ENCODE assay signal across 24 mouse cellular contexts in the genomic region with DNA sequence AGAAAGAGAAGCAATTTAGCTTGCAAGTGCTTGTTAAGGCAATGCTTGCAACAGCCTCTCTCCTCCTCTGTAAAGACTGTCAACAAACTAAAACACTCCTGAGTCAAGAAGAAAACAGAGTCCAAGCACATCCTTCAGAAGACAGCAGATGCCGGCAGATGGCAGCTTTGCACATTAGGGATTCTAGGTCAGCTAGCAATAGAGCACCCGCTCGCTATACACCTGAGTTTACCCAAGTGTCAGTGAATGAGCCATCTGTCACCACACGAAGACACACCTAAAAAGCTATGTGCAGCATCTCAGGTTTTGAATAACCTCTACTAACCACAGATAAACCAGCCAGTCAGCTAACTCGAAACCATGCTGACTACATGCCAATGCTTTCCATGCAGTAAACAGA. TPM values are rescaled to one million over a fixed set of nuclear protein-coding genes. Genes with fewer than 3 reads are reported as not detected.
DNase-seq lines count a peak whose midpoint lies in the region; ATAC-seq and TF ChIP-seq lines count a peak whose summit lies in the region.
"Had no signal": no experiment of that assay in that cellular context is flagged by ENCODE, and none has a peak within 500 bp of the region (broad histone marks: within the 10 kb centered on the region; RNA-seq: fewer than 3 reads in every experiment).

No protein-coding gene starts in this region.

- no peaks in the 10 kb centered on the region for H3K27me3 ChIP-seq in cerebellum, adult 2 months (ENCODE audit: control insufficient read depth, insufficient read depth, low read length)
- H3K27me3 ChIP-seq in liver, embryonic 12.5 days (replicated peaks) = no peaks in the 10 kb centered on the region
- H3K27me3 ChIP-seq: hindbrain, embryonic 15.5 days; limb, embryonic 12.5 days; liver, embryonic 13.5 days; lung, embryonic 15.5 days; neural tube, embryonic 12.5 days had no signal

- H3K9me3 ChIP-seq in liver, embryonic 12.5 days (replicated peaks) = no peaks in the 10 kb centered on the region
- H3K9me3 ChIP-seq: forebrain, embryonic 10.5 days; hindbrain, embryonic 15.5 days; limb, embryonic 12.5 days; liver, embryonic 13.5 days; lung, embryonic 15.5 days; midbrain, embryonic 10.5 days; neural tube, embryonic 12.5 days had no signal

- WGBS in cerebellum, adult 2 months = 8% methylated on average over 5 of the region's 5 CpGs
- 88% methylated on average over 5 of the region's 5 CpGs for WGBS in liver, embryonic 12.5 days (ENCODE audit: insufficient replicate concordance)

- H3K4me1 ChIP-seq in cerebellum, adult 2 months (ENCODE audit: control insufficient read depth, insufficient read depth, low read length) = peaks cover 18% of the 10 kb centered on the region
- H3K4me1 ChIP-seq in liver, embryonic 12.5 days = peaks cover 2% of the 10 kb centered on the region; the same call in 1 of the 2 replicates
- H3K4me1 ChIP-seq: hindbrain, embryonic 15.5 days; limb, embryonic 12.5 days; lung, embryonic 15.5 days; neural tube, embryonic 12.5 days had no signal

- intact Hi-C loops in left cerebral cortex, postnatal 25 days (cut with DNase I) = no loop called here
- intact Hi-C loops in left cerebral cortex, postnatal 4 days (cut with DNase I) = no loop called here

- H3K36me3 ChIP-seq in liver, embryonic 12.5 days = peaks cover 100% of the 10 kb centered on the region

- H3K4me3 ChIP-seq in cerebellum, adult 2 months (replicated peaks; ENCODE audit: insufficient read depth, low read depth, low read length) = no peak overlapping the region
- no peak overlapping the region for H3K4me3 ChIP-seq in liver, embryonic 12.5 days
- H3K4me3 ChIP-seq: forebrain, embryonic 10.5 days; hindbrain, embryonic 15.5 days; limb, embryonic 12.5 days; liver, embryonic 13.5 days; lung, embryonic 15.5 days; midbrain, embryonic 10.5 days; neural tube, embryonic 12.5 days had no signal

- TF ChIP-seq CTCF in cerebellum, adult 2 months (IDR thresholded peaks at IDR 0.05; ENCODE audit: borderline replicate concordance, insufficient read depth, low read depth, low read length) = peak; percentile 30; the same call in 1 of the 2 replicates

- H3K9ac ChIP-seq in liver, embryonic 12.5 days = no peak overlapping the region
- H3K9ac ChIP-seq: hindbrain, embryonic 15.5 days; limb, embryonic 12.5 days; liver, embryonic 13.5 days; lung, embryonic 15.5 days; neural tube, embryonic 12.5 days had no signal

- peak; percentile 81 for ATAC-seq in cerebellum, adult (ENCODE audit: insufficient number of reproducible peaks, low FRiP score, low TSS enrichment)
- no peak for ATAC-seq in liver, embryonic 12.5 days

- H3K4me2 ChIP-seq in liver, embryonic 12.5 days = no peak overlapping the region
- H3K4me2 ChIP-seq: hindbrain, embryonic 15.5 days; limb, embryonic 12.5 days; liver, embryonic 13.5 days; lung, embryonic 15.5 days; neural tube, embryonic 12.5 days had no signal

- 0 out of 2 replicates have a peak overlapping the region, but pooled peaks have one; percentile 0 for H3K27ac ChIP-seq in cerebellum, adult 2 months (ENCODE audit: insufficient read depth, low read length)
- H3K27ac ChIP-seq in liver, embryonic 12.5 days = no peak overlapping the region
- H3K27ac ChIP-seq: forebrain, embryonic 10.5 days; hindbrain, embryonic 15.5 days; kidney, postnatal 0 days; limb, embryonic 12.5 days; liver, embryonic 13.5 days; lung, embryonic 15.5 days; macrophage; midbrain, embryonic 10.5 days; neural tube, embryonic 12.5 days; stomach, postnatal 0 days had no signal

- TF ChIP-seq POLR2A in cerebellum, adult 2 months (IDR thresholded peaks at IDR 0.05; ENCODE audit: borderline replicate concordance, insufficient read depth, low read length) = no peak

- no peak for DNase-seq in cerebellum, postnatal 4 days (ENCODE audit: low spot score in 2 of 2)
- DNase-seq in left cerebral cortex, postnatal 25 days (ENCODE audit: low spot score in 2 of 2) = peak; percentile 31 to 35
- DNase-seq in left cerebral cortex, postnatal 4 days = no peak
- peak; percentile 64 to 81 for DNase-seq in cerebellum, adult 2 months
- DNase-seq in cerebellum, postnatal 36 days = peak; percentile 64 to 67
- no peak for DNase-seq in thymus, adult 18-20 months
- DNase-seq: adrenal gland, adult 2 months; gastrocnemius, postnatal 10 days; heart, adult 11 months; heart, postnatal 36 days; kidney, adult 11 months; liver, embryonic 13.5 days; thymus, postnatal 14 days had no signal

RNA-seq across cellular contexts. Expression of a gene that starts 10.1 kb away (rescaled TPM):
- 10 to 100 TPM; 12.7 to 12.9 TPM for total RNA-seq in left cerebral cortex, postnatal 25 days (2021)
- 10 to 100 TPM; 21.7 to 24.1 TPM for total RNA-seq in left cerebral cortex, postnatal 4 days (2021)
- polyA plus RNA-seq in cerebellum, adult 2 months (2012; rRNA removed) = 17.8 and 18.4 TPM in 2 replicates
- 284 and 296 TPM in 2 replicates for polyA plus RNA-seq in liver, embryonic 12.5 days (2016; fragmentation: Nextera tagmentation; extraction: Ambion mirVana)

Comparison
In these comparisons a context has a peak if more than half of its experiments do, and no peak if none do; other contexts are left out.
1. DNase-seq: peak in left cerebral cortex, postnatal 25 days (2 of 2), cerebellum, adult 2 months (2 of 2) and cerebellum, postnatal 36 days (2 of 2); none in cerebellum, postnatal 4 days (0 of 2), left cerebral cortex, postnatal 4 days (single experiment) and thymus, adult 18-20 months (0 of 2).